In genomic region chr4:141574789-141575702, GRCm38 (mm10) we compare ENCODE assay signal across 8 mouse cellular contexts. TPM values are rescaled to one million over a fixed set of nuclear protein-coding genes. Genes with fewer than 3 reads are reported as not detected.
DNase-seq lines count a peak whose midpoint lies in the region; ATAC-seq and TF ChIP-seq lines count a peak whose summit lies in the region.

No protein-coding gene starts in this region.

- H3K36me3 ChIP-seq in hindbrain, embryonic 11.5 days (ENCODE audit: control insufficient read depth, insufficient read depth, low read length) = no peaks in the 10 kb centered on the region

- TF ChIP-seq POLR2A in cerebellum, adult 2 months (IDR thresholded peaks at IDR 0.05; ENCODE audit: borderline replicate concordance, insufficient read depth, low read length) = no peak

- no peaks in the 10 kb centered on the region for H3K4me1 ChIP-seq in cerebellum, adult 2 months (ENCODE audit: control insufficient read depth, insufficient read depth, low read length)
- H3K4me1 ChIP-seq in hindbrain, embryonic 11.5 days (replicated peaks; ENCODE audit: control insufficient read depth, insufficient read depth, low read length) = no peaks in the 10 kb centered on the region

- ATAC-seq in hindbrain, embryonic 11.5 days (ENCODE audit: low FRiP score) = no peak

- H3K27ac ChIP-seq in cerebellum, adult 2 months (ENCODE audit: insufficient read depth, low read length) = no peak overlapping the region
- no peak overlapping the region for H3K27ac ChIP-seq in hindbrain, embryonic 11.5 days (ENCODE audit: low read depth, low read length)

- no peaks in the 10 kb centered on the region for H3K27me3 ChIP-seq in cerebellum, adult 2 months (ENCODE audit: control insufficient read depth, insufficient read depth, low read length)
- H3K27me3 ChIP-seq in hindbrain, embryonic 11.5 days (ENCODE audit: control insufficient read depth, insufficient read depth, low read length) = no peaks in the 10 kb centered on the region

- H3K4me2 ChIP-seq in hindbrain, embryonic 11.5 days (replicated peaks; ENCODE audit: low read depth, low read length) = no peak overlapping the region

- no peak overlapping the region for H3K4me3 ChIP-seq in cerebellum, adult 2 months (replicated peaks; ENCODE audit: insufficient read depth, low read depth, low read length)
- no peak overlapping the region for H3K4me3 ChIP-seq in hindbrain, embryonic 11.5 days (ENCODE audit: low read depth, low read length)

- WGBS in cerebellum, adult 2 months = 35% methylated on average over 27 of the region's 27 CpGs
- 47% methylated on average over 27 of the region's 27 CpGs for WGBS in hindbrain, embryonic 11.5 days

- H3K9ac ChIP-seq in hindbrain, embryonic 11.5 days (ENCODE audit: low read depth, low read length) = no peak overlapping the region

- no peaks in the 10 kb centered on the region for H3K9me3 ChIP-seq in hindbrain, embryonic 11.5 days (ENCODE audit: control insufficient read depth, low read length)

- TF ChIP-seq CTCF in cerebellum, adult 2 months (IDR thresholded peaks at IDR 0.05; ENCODE audit: borderline replicate concordance, insufficient read depth, low read depth, low read length) = peak; percentile 97

- peak; percentile 78 for DNase-seq in MN1 (ENCODE audit: low spot score)
- peak; percentile 71 to 82 for DNase-seq in cerebellum, adult 2 months
- DNase-seq in forelimb bud, embryonic 11.5 days (ENCODE audit: low read depth, low spot score) = peak; percentile 86
- DNase-seq in hindbrain, embryonic 11.5 days (ENCODE audit: low spot score) = peak; percentile 90
- DNase-seq in layer of hippocampus, postnatal 10 days (ENCODE audit: low spot score in 2 of 2) = peak; percentile 87 to 90
- peak; percentile 90 for DNase-seq in lung, postnatal 25 days (ENCODE audit: low spot score)
- peak; percentile 83 for DNase-seq in retina, postnatal 1 day
- peak; percentile 78 to 83 for DNase-seq in thymus, postnatal 36 days

RNA-seq across cellular contexts. Expression of gene Fblim1, which starts 30.9 kb away (rescaled TPM):
- 2.3 and 2.6 TPM in 2 replicates for polyA plus RNA-seq in cerebellum, adult 2 months (2012; rRNA removed)
- polyA plus RNA-seq in hindbrain, embryonic 11.5 days (2014; fragmentation: Nextera tagmentation; extraction: Ambion mirVana) = 29.1 and 31.1 TPM in 2 replicates
- 1 to 10 TPM; 4.6 to 5.0 TPM for total RNA-seq in layer of hippocampus, postnatal 10 days (2021)

RNA-seq across cellular contexts. Expression of gene Spen, which starts 36.6 kb away (rescaled TPM):
- 16.6 and 18.6 TPM in 2 replicates for polyA plus RNA-seq in cerebellum, adult 2 months (2012; rRNA removed)
- 17.6 and 22.0 TPM in 2 replicates for polyA plus RNA-seq in hindbrain, embryonic 11.5 days (2014; fragmentation: Nextera tagmentation; extraction: Ambion mirVana)
- total RNA-seq in layer of hippocampus, postnatal 10 days (2021) = 10 to 100 TPM; 62.9 to 64.5 TPM

RNA-seq across cellular contexts. Expression of gene Tmem82, which starts 43.4 kb away (rescaled TPM):
- polyA plus RNA-seq in cerebellum, adult 2 months (2012; rRNA removed) = 0.57 and 0.73 TPM in 2 replicates
- 0.33 and 0.52 TPM in 2 replicates for polyA plus RNA-seq in hindbrain, embryonic 11.5 days (2014; fragmentation: Nextera tagmentation; extraction: Ambion mirVana)
- total RNA-seq in layer of hippocampus, postnatal 10 days (2021) = under 1 TPM; 0.69 to 0.98 TPM

RNA-seq across cellular contexts. Expression of gene Slc25a34, which starts 48.6 kb away (rescaled TPM):
- 7.7 and 9.5 TPM in 2 replicates for polyA plus RNA-seq in cerebellum, adult 2 months (2012; rRNA removed)
- polyA plus RNA-seq in hindbrain, embryonic 11.5 days (2014; fragmentation: Nextera tagmentation; extraction: Ambion mirVana) = not detected in 2 replicates
- total RNA-seq in layer of hippocampus, postnatal 10 days (2021) = 1 to 10 TPM; 2.4 TPM
